Mouse (Mus musculus) embryonic facial prominence, embryonic 14.5 days (tissue): Measurements from ENCODE around the gene Diablo. TPM values are rescaled to one million over a fixed set of nuclear protein-coding genes. Genes with fewer than 3 reads are reported as not detected.

ENCODE experiments used
- ATAC-seq: fragments of 200-750 bp; cut with Nextera tagmentation; 2 replicates; pipeline ENCODE4 v1.8.0; 2017; ENCODE audit warnings: low read depth, moderate number of reproducible peaks, moderate TSS enrichment
- DNase-seq: peaks from one replicate; pipeline ENCODE4 v3.0.0-alpha.2; 2015; ENCODE audit warnings: low spot score
- H3K27ac ChIP-seq: fragments of 300-500 bp; sonication (generic); replicated peaks from 2 replicates; pipeline ENCODE4 v1.5.1; 2014; ENCODE audit warnings: low read depth, mild to moderate bottlenecking, low read length, moderate library complexity
- H3K27me3 ChIP-seq: fragments of 300-500 bp; sonication (generic); replicated peaks from 2 replicates; pipeline ENCODE4 v1.6.1; 2014; ENCODE audit warnings: low read length; ENCODE audit not compliant: control insufficient read depth, insufficient read depth
- H3K36me3 ChIP-seq: fragments of 300-500 bp; sonication (generic); 2 replicates; pipeline ENCODE4 v1.6.1; 2014; ENCODE audit warnings: low read length, mixed read lengths; ENCODE audit not compliant: control insufficient read depth, insufficient read depth
- H3K4me1 ChIP-seq: fragments of 300-500 bp; sonication (generic); 2 replicates; pipeline ENCODE4 v1.6.1; 2014; ENCODE audit warnings: antibody characterized with exemption, low read length; ENCODE audit not compliant: control insufficient read depth, insufficient read depth
- H3K4me2 ChIP-seq: fragments of 300-500 bp; sonication (generic); 2 replicates; pipeline ENCODE4 v1.6.1; 2014; ENCODE audit warnings: low read depth, mild to moderate bottlenecking, low read length, moderate library complexity, mixed read lengths
- H3K4me3 ChIP-seq: fragments of 300-500 bp; sonication (generic); 2 replicates; pipeline ENCODE4 v1.5.1; 2014; ENCODE audit warnings: low read depth, mild to moderate bottlenecking, low read length
- H3K9ac ChIP-seq: fragments of 300-500 bp; sonication (generic); 2 replicates; pipeline ENCODE4 v1.6.1; 2014; ENCODE audit warnings: low read depth, mild to moderate bottlenecking, low read length, moderate library complexity, mixed read lengths
- H3K9me3 ChIP-seq: fragments of 300-500 bp; sonication (generic); 2 replicates; pipeline ENCODE4 v1.6.1; 2016; ENCODE audit warnings: low read length; ENCODE audit not compliant: control insufficient read depth
- WGBS: fragments of 180-500 bp; shearing (Covaris S2); extraction: QIAGEN DNeasy Blood & Tissue Kit; methylation state at CpG from one replicate; pipeline ENCODE4 v1.1.7; 2014; 5-methylcytosine and 5-hydroxymethylcytosine counted together
- polyA plus RNA-seq: library from polyadenylated mRNA; unstranded; fragments of >200 nt; fragmentation: Nextera tagmentation; extraction: Ambion mirVana; gene quantifications from 2 replicates; pipeline ENCODE4 v1.2.1, GENCODE M21; 2014

Diablo gene
- polyA plus RNA-seq, 1 experiment from 2014 or later, result 106 TPM

DNA sequence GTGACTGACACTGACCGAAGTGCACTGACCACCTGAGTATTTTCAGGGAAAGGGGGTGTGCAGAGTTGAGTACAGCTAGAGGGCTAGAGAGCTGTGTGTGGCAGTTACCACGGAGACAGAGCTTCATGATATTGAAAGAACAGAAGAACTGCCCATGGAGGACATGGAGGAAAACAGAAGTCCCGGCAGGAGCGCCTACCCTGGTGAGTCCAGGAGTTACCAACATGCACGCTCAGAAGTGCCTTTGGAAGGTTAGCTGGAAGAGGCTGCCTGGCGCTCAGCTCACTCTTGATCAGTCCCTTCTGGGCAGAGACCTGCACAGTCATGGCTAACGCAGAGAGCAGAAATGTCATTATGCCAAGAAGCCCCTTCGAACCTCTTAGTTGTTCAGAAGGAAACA lies 6.1 kb upstream of the Diablo start:
- H3K4me1 ChIP-seq, result no peaks in the 10 kb centered on the region
- peaks cover 69% of the 10 kb centered on the region for H3K36me3 ChIP-seq
- no peak overlapping the region for H3K4me2 ChIP-seq

DNA sequence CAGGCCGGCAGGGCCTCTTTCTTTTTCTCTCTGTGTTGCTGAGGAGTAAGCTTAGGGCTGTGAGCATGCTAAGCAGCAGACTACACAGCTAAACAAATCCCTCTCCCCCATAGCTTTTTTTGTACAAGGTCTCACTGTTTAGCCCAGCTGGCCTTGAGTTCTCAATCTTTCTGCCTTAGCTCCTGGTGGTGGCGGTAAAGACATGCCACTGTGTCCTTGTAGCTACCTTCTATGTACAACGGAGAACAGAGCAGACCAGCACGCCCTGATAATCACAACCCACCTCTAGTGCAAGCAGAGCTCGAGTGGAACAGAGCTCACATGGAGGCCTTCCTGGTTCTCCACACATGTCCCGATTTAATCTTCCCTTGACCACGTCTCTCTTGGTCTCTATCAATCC lies 4.7 kb upstream of the Diablo start:
- peaks cover 55% of the 10 kb centered on the region for H3K36me3 ChIP-seq
- no peaks in the 10 kb centered on the region for H3K9me3 ChIP-seq
- 76% methylated on average over 7 of the region's 7 CpGs for WGBS
- no peak overlapping the region for H3K27ac ChIP-seq
- DNase-seq, result no peak
- no peak overlapping the region for H3K4me2 ChIP-seq
- no peaks in the 10 kb centered on the region for H3K27me3 ChIP-seq
- no peak for ATAC-seq
- no peak overlapping the region for H3K4me3 ChIP-seq
- H3K4me1 ChIP-seq, result no peaks in the 10 kb centered on the region
- no peak overlapping the region for H3K9ac ChIP-seq

More for the DNA sequence above, 6.1 kb upstream of the Diablo start:
- Histone ChIP-seq H3K9me3 (no peaks in the 10 kb centered on the region), H3K9ac (no peak overlapping the region), H3K27me3 (no peaks in the 10 kb centered on the region), H3K27ac (no peak overlapping the region), H3K4me3 (no peak overlapping the region)
- WGBS, result 88% methylated on average over 8 of the region's 8 CpGs
- no peak for ATAC-seq
- no peak for DNase-seq

DNA sequence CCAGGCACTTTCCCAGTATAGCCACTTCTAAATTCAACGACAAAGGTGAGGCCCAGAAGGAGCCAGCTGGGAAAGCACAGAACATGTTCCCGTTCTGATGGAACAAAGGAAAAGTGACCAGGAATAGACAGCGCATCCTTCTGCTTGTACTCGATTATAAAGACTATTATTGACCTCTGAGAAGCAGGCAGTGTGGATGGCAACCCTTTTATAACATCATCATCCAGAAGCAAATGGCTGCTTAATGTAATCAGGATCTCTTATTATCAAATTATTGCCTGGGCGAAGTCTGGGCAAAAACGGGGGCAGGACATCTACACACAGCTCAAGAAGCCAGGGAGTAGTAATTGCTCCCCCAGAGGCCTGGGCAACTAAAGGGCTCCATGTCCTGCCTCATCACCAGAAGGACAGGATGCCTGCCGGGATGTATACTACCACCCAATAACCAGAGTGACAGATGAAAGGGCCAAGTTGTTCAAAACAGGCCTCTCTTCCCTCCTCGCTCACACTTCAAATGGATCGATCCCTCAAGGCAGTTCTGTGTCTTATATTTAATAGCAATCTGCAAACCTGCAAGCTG lies 2.0 kb upstream of the Diablo start:
- Histone ChIP-seq H3K27me3 (no peaks in the 10 kb centered on the region), H3K27ac (no peak overlapping the region), H3K9ac (no peak overlapping the region), H3K9me3 (no peaks in the 10 kb centered on the region), H3K4me1 (peaks cover 7% of the 10 kb centered on the region), H3K4me3 (no peak overlapping the region), H3K36me3 (peaks cover 31% of the 10 kb centered on the region; the same call in 1 of the 2 replicates), H3K4me2 (no peak overlapping the region)
- ATAC-seq (no peak), DNase-seq (no peak)
- WGBS, result 91% methylated on average over 9 of the region's 9 CpGs

DNA sequence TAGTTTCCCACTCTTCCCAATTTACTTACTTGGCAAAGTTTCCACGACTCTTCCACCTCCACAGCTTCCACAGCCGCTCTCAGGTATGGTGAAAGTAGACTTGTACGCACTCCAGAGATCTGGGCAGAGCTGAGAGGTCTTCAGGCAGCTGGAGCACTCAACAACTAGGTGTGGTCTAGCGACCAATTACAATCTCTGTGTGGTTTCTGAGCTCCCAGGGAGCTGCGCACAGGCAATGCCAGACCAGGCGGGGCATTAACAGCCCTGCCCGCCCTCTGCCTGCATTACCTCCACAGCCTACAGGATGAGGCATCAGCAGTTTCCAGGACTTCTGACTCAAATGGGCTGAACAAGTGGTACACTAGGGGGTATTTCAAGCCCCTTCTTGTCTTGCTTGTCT lies 1.3 kb upstream of the Diablo start, which contains the start of gene Gm49027:
Gene Gm49027, minus strand, starts transcription at position 208 of the 400 bp plus-strand sequence.
- Histone ChIP-seq H3K27ac (no peak within 1 kb of the TSS), H3K4me1 (peaks cover 7% of the 10 kb centered on the region), H3K9me3 (no peaks in the 10 kb centered on the region), H3K4me2 (peak within 1 kb of the TSS; percentile 97), H3K27me3 (no peaks in the 10 kb centered on the region), H3K9ac (peak within 1 kb of the TSS; percentile 45; the same call in 1 of the 2 replicates), H3K4me3 (peak within 1 kb of the TSS; percentile 96), H3K36me3 (peaks cover 24% of the 10 kb centered on the region; the same call in 1 of the 2 replicates)
- DNase-seq (no peak), ATAC-seq (no peak)
- 83% methylated on average over 7 of the region's 7 CpGs for WGBS

DNA sequence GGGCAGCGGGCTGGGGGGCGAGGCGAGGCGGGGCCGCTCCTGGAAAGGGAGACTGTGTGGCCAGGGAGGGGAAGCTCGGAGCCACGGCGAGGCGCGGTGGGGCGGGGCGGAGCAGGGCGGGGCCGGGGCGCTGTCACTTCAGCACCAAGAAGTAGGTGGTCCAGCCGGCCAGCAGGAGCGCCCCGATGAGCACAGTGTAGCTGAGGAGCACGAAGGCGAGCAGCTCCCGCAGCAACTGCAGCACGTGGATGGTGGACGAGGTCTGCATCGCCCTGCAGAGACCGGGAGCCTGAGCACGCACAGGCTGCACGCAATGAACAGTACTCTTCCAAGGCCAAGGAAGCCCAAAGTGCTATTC lies 396 bp upstream of the Diablo start:
- DNase-seq, result peak; percentile 82
- Histone ChIP-seq H3K4me2 (peak overlapping the region; percentile 97), H3K4me3 (peak overlapping the region; percentile 96), H3K9ac (peak overlapping the region; percentile 45; the same call in 1 of the 2 replicates), H3K4me1 (peaks cover 7% of the 10 kb centered on the region), H3K27ac (no peak overlapping the region), H3K9me3 (no peaks in the 10 kb centered on the region), H3K27me3 (no peaks in the 10 kb centered on the region), H3K36me3 (peaks cover 19% of the 10 kb centered on the region; the same call in 1 of the 2 replicates)
- WGBS, result 0% methylated on average over 15 of the region's 27 CpGs
- ATAC-seq, result peak; percentile 96

DNA sequence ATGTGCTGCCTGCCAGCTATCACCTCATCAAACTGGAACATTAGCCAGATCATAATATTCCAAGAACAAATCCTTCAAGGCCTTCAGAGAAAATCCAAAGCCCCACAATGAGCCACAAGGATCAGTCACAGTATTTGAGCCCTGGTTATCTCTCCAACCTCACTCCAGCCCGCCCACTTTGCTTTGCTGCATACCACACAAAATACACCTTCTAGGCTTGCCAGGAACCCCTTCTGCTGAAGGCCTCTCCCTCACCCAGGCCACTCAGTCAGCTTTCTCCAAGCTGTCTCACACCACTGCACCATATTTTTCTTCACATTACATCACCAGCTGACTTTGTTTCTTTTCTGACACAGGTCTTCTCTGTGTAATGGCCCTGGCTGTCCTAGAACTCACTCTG lies 1.8 kb downstream of the Diablo start:
- Histone ChIP-seq H3K27me3 (no peaks in the 10 kb centered on the region), H3K9me3 (no peaks in the 10 kb centered on the region), H3K27ac (no peak overlapping the region), H3K36me3 (peaks cover 22% of the 10 kb centered on the region), H3K4me3 (no peak overlapping the region), H3K9ac (no peak overlapping the region), H3K4me1 (peaks cover 7% of the 10 kb centered on the region), H3K4me2 (no peak overlapping the region)
- no peak for ATAC-seq
- no peak for DNase-seq
- 85% methylated on average over 1 of the region's 1 CpGs for WGBS

DNA sequence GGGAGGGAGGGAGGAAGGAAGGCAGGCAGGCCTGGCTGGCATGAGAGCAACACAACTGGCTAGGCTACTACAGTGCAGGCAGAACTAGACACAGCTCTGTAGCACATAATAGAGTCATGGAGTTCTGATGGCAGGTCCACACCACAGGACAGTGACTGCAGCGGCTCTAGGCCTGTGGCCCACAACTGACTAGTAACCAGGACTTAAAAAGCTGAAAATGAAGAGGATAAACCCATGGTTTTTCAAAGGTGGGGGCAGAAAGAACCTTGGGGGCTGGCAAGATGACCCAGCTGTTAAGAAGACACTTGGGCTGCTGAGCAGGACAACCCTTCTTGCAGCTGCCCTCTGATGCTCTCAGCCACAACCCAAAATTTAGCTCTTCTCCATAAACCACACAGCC lies 2.4 kb downstream of the Diablo start:
- WGBS, result 100% methylated on average over 1 of the region's 1 CpGs
- H3K27me3 ChIP-seq, result no peaks in the 10 kb centered on the region
- DNase-seq, result no peak
- ATAC-seq, result no peak
- H3K36me3 ChIP-seq, result peaks cover 24% of the 10 kb centered on the region
- H3K4me2 ChIP-seq, result no peak overlapping the region
- H3K4me3 ChIP-seq, result no peak overlapping the region
- H3K4me1 ChIP-seq, result peaks cover 7% of the 10 kb centered on the region
- H3K27ac ChIP-seq, result no peak overlapping the region
- H3K9ac ChIP-seq, result 0 out of 2 replicates have a peak overlapping the region, but pooled peaks have one; percentile 8
- H3K9me3 ChIP-seq, result no peaks in the 10 kb centered on the region

DNA sequence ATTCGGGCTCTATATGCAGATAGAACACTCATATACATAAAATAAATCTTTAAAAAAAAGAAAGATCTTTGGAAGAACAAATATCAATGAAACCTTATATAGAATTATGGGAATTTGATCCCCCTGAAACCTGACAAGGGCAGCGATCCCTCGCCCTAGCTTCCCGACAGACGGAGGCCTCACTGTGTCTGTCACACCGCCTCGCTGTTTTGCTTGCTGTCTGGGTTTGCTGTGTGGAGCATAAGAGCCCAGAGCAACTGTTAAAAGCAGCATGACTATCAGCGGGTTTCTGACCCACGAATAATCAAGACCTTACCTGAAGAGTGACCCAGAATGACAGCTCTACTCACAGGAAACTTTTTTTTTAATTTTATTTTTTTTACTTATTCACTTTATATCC lies 3.3 kb downstream of the Diablo start:
- WGBS, result 77% methylated on average over 9 of the region's 9 CpGs
- H3K4me2 ChIP-seq, result no peak overlapping the region
- peaks cover 34% of the 10 kb centered on the region for H3K36me3 ChIP-seq
- no peak for ATAC-seq
- H3K27ac ChIP-seq, result no peak overlapping the region
- H3K9ac ChIP-seq, result no peak overlapping the region
- H3K4me1 ChIP-seq, result peaks cover 7% of the 10 kb centered on the region
- no peak overlapping the region for H3K4me3 ChIP-seq
- no peak for DNase-seq
- no peaks in the 10 kb centered on the region for H3K9me3 ChIP-seq
- no peaks in the 10 kb centered on the region for H3K27me3 ChIP-seq

DNA sequence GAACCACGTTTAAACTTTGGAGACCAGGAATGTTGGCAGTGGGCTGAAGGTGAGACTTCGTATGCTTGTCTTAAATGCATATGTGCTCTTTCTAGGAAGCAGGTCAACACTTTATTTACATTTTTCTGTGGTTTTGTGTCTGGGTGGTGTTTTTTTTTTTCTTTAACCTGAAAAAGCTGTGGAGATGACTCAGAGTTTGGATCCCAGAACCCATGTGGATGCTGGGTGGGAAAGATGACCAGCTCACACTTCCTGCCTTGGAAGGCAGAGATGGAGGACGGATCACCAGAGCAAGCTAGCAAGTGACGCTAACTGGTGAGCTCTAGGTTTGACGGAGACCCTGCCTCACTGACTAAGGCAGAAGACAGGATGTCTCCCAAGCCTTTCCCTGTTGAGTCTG lies 9.1 kb downstream of the Diablo start:
- ATAC-seq, result no peak
- Histone ChIP-seq H3K4me2 (no peak overlapping the region), H3K27me3 (no peaks in the 10 kb centered on the region), H3K9me3 (no peaks in the 10 kb centered on the region), H3K4me1 (no peaks in the 10 kb centered on the region), H3K4me3 (no peak overlapping the region), H3K9ac (no peak overlapping the region), H3K27ac (no peak overlapping the region), H3K36me3 (peaks cover 62% of the 10 kb centered on the region)
- no peak for DNase-seq
- WGBS, result 86% methylated on average over 5 of the region's 5 CpGs
